Mouse (Mus musculus) bone marrow, adult 2 months (tissue): Measurements from ENCODE around the gene Kirrel3.

ENCODE experiments used
- CTCF ChIP-seq: fragments of 200-500 bp; IDR thresholded peaks from 2 replicates; pipeline ENCODE4 v1.5.1; 2011; ENCODE audit warnings: low read length, control low read depth; ENCODE audit not compliant: control insufficient read depth, insufficient read depth
- POLR2A ChIP-seq: fragments of 200-500 bp; IDR thresholded peaks from 2 replicates; pipeline ENCODE4 v1.6.1; 2011; ENCODE audit warnings: low read depth, mild to moderate bottlenecking, control low read depth, low read length, borderline replicate concordance; ENCODE audit not compliant: control insufficient read depth

- TF ChIP-seq CTCF (no peak), POLR2A (no peak)
Measured at GRCm38 (mm10) chr9:34582496-34582895, 96.8 kb downstream of the Kirrel3 start.
